Mouse (Mus musculus): ENCODE results near the gene Ifit3. TPM values are rescaled to one million over a fixed set of nuclear protein-coding genes. Genes with fewer than 3 reads are reported as not detected.

Gene Ifit3
- total RNA-seq, 2 experiments from 2014 or later: 0.95 to 1.2 TPM

Other genes starting within 250 kb of the Ifit3 start
- under 1 TPM; 0.32 to 0.36 TPM for gene Ch25h, start 108.4 kb upstream of the Ifit3 start, total RNA-seq (2021)
- gene Lipa, start 56.1 kb upstream of the Ifit3 start, total RNA-seq (2021): 10 to 100 TPM; 16.1 to 19.3 TPM
- 1 to 10 TPM; 3.2 to 4.3 TPM for gene Ifit2, start 32.8 kb upstream of the Ifit3 start, total RNA-seq (2021)
- 1 to 10 TPM; 1.3 to 1.4 TPM for gene Ifit1bl1, start 18.4 kb downstream of the Ifit3 start, total RNA-seq (2021)
- gene Ifit3b, start 24.4 kb downstream of the Ifit3 start, total RNA-seq (2021): under 1 TPM; 0.43 to 0.81 TPM
- gene Ifit1bl2, start 57.2 kb downstream of the Ifit3 start, total RNA-seq (2021): under 1 TPM; 0.16 to 0.19 TPM
- not detected for gene Ifit1, start 57.3 kb downstream of the Ifit3 start, total RNA-seq (2021)
- gene Slc16a12, start 163.8 kb downstream of the Ifit3 start, total RNA-seq (2021): 1 to 10 TPM; 2.5 to 2.8 TPM